Mouse (Mus musculus): Measurements from ENCODE around the gene Zc3h4.

DNA sequence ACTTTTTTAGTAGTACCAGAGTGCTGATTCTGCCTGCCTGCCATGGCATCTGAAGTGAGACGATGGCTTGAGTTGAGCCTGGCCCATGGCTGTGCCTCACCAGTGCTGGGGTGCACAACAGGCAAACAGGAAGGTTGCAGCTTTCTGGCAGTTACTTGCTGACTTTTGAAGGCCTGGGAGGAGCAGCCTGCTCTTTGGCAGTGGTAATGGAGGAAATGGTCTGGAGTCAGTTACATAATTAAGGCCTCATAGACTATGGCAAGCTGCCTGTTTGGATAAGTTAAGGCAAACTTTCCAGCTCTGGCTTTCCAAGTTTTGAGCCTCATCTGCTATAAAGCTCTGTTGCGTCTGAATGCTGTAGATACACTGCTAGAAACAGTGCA, 4.4 kb downstream of the Zc3h4 start:
- TF ChIP-seq CTCF (IDR thresholded peaks at IDR 0.05; ENCODE audit: control insufficient read depth, insufficient read depth, insufficient replicate concordance, low read depth, low read length) (no peak), POLR2A (IDR thresholded peaks at IDR 0.05; ENCODE audit: control insufficient read depth, low read depth, low read length) (peak; percentile 7; the same call in 1 of the 2 replicates)

Data from testis, adult 2 months (tissue).